Mouse (Mus musculus) liver, embryonic 14 days (tissue): ENCODE results near the gene Ndufa9. TPM values are rescaled to one million over a fixed set of nuclear protein-coding genes. Genes with fewer than 3 reads are reported as not detected.

Experiments used
- polyA plus RNA-seq: library from polyadenylated mRNA; depleted of rRNA; stranded (reverse); fragments of >200 nt; gene quantifications from 2 replicates; pipeline ENCODE4 v1.2.3, GENCODE M21; 2012; rRNA removed

The Ndufa9 gene
- 63.0 and 70.2 TPM in 2 replicates for polyA plus RNA-seq

GRCm38 (mm10) chr6:126848712-126849704, at the start of gene Ndufa9:
Gene Ndufa9, minus strand, starts transcription at chr6:126849136.

DNA sequence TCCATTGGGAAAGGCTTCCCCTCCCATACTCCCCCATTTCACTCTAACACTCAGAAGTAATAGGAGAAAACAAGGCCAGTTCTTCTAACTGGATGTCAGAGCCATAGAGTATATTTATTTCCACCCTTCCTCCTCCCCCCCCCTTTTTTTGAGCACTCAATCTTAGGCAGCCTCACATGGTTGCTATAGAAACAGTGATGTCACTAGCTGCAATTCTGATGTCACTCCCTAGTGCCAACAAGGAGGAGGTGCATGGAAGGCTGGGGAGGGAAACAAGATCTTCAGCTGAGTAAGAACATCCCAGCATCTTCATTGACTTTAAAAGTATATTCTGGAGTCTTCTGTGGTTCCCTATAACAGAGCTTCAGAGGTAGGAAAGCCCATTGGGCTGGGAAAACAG, 3.9 kb upstream of the Ndufa9 start, which contains the start of gene Akap3:
Gene Akap3 (plus strand): TSS at position 218 of the 400 bp plus-strand sequence.

Other genes with a start within 250 kb of the Ndufa9 start
- gene Kcna1, start 202.8 kb downstream of the Ndufa9 start, polyA plus RNA-seq, result 0.01 TPM in 2 replicates
- 0.05 and 0.09 TPM in 2 replicates for gene Kcna6, start 108.5 kb downstream of the Ndufa9 start, polyA plus RNA-seq
- gene Akap3, start 4.0 kb upstream of the Ndufa9 start, polyA plus RNA-seq, result 0.02 and 0.03 TPM in 2 replicates
- 0.05 and 0.07 TPM in 2 replicates for gene Dyrk4, start 72.7 kb upstream of the Ndufa9 start, polyA plus RNA-seq
- 44.1 and 44.8 TPM in 2 replicates for gene Rad51ap1, start 90.5 kb upstream of the Ndufa9 start, polyA plus RNA-seq
- 9.3 and 11.1 TPM in 2 replicates for gene D6Wsu163e, start 90.8 kb upstream of the Ndufa9 start, polyA plus RNA-seq
- gene Fgf6, start 166.4 kb upstream of the Ndufa9 start, polyA plus RNA-seq, result 0.03 TPM in 1 of 2 replicates, not detected in the other
- gene Fgf23, start 223.8 kb upstream of the Ndufa9 start, polyA plus RNA-seq, result not detected in 2 replicates